Mouse (Mus musculus) adrenal gland, adult (tissue): ENCODE results near the gene Dazap1.

Source experiments
- DNase-seq, 2 experiments: peaks; one replicate each; pipeline ENCODE4 v3.0.0; 2022 to 2023; ENCODE audit warnings: low spot score in 1 of 2; ENCODE audit not compliant: inconsistent age in 2 of 2

Dazap1 gene

DNA sequence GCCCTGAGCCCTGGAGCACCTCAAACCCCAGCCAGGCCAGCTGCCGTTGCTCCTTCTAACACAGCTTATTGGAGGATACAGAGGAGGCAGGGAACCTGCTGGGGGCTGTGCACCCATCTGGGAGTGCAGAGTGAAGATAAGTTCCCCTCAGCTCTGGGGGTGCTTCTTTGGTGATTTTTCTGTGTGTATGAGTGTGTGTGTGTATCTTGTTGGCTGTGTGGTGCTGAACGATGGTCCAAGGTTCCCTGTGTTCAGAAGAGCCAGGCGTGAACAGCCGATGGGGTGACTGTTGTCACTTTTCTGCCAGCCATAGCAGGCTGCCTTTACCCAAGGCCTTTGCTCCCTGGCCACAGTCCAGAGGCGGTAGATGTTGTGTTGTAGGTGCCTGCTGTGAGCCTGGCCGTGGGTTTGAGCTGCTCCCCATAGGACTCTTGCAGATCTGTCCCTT lies 9.5 kb downstream of the Dazap1 start:
- DNase-seq, result peak in 1 of 2 experiments; percentile 79

DNA sequence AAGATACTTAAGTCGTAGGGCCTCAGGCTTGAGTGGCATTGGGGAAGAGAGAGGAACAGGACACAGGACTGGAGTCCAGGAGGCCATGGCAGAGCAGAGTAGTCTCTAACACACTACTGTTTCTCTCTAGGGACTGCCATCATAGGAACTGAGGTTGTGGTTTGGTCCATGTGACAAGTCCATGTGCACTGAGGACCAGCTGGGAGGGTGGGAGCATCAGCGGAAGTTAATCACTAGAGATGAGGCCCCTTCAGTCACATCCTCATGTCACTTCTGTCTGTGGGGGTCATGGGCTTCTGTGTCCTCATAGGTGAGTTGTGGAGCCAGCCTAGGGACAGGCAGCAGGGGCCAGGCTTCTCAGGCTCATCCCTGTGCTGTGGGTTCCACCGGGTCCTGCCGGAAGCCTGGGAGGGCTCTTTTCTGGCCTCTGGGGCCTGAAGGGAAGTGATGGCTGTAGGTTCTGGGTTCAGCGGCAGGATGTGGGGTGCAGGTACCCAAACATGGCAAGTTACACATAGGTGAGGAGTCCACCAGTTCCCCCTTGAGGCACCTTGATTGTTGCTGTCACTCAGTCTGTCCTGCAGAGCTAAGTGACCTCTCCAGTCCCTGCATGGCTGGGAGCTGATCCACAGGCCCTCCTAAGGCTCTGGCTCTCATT lies 10.0 kb downstream of the Dazap1 start:
- DNase-seq, result no peak

- DNase-seq, result no peak
Measured at GRCm38 (mm10) chr10:80271870-80272585, 10.7 kb downstream of the Dazap1 start.

GRCm38 (mm10) chr10:80273847-80274246 lies 12.6 kb downstream of the Dazap1 start:
- no peak for DNase-seq

DNA sequence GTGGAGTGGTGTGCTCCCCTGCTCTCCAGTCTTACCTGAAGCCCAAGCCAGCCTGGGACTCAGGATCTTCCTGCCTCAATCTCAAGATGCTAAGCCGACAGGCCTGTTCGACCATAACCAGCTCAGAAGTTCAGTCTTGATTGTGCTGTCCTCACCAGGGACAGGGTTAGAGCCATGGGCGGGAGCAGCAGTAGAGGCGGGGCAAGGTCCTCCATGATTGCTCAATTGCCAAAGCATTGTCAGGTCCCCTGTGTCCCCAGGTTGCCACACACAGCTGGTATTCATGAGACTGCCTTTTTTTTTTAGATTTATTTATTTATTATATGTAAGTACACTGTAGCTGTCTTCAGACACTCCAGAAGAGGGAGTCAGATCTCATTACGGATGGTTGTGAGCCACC lies 15.0 kb downstream of the Dazap1 start:
- no peak for DNase-seq

GRCm38 (mm10) chr10:80278390-80278789 lies 17.1 kb downstream of the Dazap1 start:
- no peak for DNase-seq

GRCm38 (mm10) chr10:80279273-80279672 lies 18.0 kb downstream of the Dazap1 start:
- DNase-seq, result no peak

GRCm38 (mm10) chr10:80281304-80281703 lies 20.0 kb downstream of the Dazap1 start:
- peak; percentile 73 to 85 for DNase-seq

- peak; percentile 73 to 83 for DNase-seq
Measured at GRCm38 (mm10) chr10:80281921-80282371, 20.7 kb downstream of the Dazap1 start.

DNA sequence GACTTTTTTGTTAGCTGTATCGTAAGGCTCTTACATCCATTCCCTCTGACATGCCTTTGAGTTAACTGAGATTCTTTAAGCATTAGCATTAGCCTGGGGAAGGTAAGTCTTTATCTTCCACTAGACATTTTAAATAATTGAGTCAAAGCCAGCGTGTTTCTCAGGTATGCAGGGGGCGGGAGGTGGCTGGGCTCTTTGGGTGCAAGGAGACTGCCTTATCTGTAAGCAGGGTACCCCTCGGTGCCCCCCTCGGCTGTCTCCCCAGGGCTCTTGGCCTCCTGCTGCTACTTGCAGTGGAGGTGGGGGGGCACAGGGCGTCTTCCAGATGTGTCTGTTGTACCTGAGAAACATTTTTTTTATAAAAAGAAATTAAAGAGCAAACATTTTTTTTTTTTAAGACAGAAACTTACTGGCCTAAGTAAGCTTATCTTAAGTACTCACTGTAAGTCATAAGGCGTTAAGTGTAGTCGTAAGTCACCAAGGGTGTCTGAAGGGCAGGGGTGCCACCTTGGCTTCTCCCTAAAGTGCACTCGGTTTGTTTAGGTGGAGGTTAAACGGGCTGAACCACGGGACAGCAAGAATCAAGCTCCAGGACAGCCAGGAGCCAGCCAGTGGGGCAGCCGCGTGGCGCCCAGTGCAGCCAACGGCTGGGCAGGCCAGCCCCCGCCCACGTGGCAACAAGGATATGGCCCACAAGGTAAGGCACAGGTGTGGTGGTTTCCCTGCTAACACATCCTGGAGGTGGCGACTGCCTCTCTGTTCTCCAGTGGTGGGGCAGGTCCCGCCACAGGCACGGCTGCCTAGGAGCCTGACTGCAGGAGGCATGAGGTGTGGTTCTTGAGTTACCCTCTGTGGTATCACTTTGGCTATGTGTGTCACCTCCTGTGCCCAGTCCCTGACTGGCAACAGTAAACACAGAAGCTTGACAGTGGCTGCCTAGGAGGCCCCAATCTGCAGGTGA lies 21.5 kb downstream of the Dazap1 start:
- DNase-seq, result no peak

DNA sequence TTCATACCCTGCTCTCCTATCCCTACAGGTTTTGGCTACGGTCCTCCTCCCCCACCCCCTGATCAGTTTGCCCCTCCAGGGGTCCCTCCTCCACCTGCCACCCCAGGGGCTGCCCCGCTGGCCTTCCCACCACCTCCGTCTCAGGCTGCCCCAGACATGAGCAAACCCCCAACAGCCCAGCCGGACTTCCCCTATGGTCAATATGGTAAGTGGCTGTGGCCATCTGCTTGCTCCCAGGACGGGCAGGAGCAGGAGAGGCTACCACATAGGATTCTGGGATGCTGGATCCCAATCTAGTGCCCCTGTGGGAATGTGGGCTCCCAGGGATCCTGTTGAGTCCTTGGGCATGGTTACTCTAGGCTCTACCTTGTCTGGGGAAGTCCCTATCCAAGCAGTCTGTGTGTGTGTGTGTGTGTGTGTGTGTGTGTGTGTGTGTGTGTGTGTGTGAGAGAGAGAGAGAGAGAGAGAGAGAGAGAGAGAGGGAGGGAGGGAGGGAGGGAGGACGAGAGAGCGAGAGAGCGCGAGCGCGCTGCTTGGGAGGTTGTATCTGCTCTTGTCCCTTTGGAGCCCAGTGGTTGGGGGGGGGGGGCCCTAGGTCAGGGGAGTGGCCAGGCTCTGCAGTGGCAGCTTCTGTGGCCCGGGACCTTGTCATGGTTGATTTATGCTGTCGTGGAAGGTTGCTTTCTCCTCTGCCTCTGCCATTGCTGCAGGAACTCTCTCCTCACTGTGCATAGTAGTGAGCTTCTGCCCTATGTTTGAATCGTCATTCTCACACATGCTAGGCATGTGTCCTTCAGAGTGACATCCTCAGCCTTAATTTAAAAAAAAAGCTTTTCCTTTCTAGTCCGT lies 24.2 kb downstream of the Dazap1 start:
- peak; percentile 71 to 88 for DNase-seq

GRCm38 (mm10) chr10:80288097-80288496 lies 26.8 kb downstream of the Dazap1 start:
- no peak for DNase-seq

GRCm38 (mm10) chr10:80288657-80289056 lies 27.4 kb downstream of the Dazap1 start:
- DNase-seq, result no peak

GRCm38 (mm10) chr10:80292251-80293146 lies 31.2 kb downstream of the Dazap1 start, which contains the start of gene Rps15:
Gene Rps15, plus strand, starts transcription at chr10:80292453.
- DNase-seq, result peak; percentile 95 to 97

DNA sequence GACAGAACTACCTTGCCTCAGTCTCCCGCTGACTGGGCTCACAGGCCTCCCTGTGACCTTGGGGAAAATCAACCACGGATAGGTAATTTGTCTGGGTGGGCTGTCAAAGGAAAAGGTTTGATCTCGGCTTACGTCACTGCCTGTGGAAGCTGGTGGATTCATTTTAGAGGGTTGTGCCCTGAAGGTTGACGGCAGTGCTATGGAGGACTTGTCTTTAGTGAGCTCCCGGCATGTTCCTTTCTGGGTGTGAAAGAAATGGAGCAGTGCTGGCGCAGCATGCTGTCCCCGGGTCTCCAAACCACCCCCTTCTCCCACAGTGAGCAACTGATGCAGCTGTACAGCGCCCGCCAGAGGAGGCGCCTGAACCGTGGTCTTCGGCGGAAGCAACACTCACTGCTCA lies 32.0 kb downstream of the Dazap1 start:
- peak in 1 of 2 experiments; percentile 59 for DNase-seq

- DNase-seq, result no peak
Measured at GRCm38 (mm10) chr10:80294311-80294710, 33.0 kb downstream of the Dazap1 start.

- no peak for DNase-seq
Measured at GRCm38 (mm10) chr10:80294788-80295303, 33.6 kb downstream of the Dazap1 start.

DNA sequence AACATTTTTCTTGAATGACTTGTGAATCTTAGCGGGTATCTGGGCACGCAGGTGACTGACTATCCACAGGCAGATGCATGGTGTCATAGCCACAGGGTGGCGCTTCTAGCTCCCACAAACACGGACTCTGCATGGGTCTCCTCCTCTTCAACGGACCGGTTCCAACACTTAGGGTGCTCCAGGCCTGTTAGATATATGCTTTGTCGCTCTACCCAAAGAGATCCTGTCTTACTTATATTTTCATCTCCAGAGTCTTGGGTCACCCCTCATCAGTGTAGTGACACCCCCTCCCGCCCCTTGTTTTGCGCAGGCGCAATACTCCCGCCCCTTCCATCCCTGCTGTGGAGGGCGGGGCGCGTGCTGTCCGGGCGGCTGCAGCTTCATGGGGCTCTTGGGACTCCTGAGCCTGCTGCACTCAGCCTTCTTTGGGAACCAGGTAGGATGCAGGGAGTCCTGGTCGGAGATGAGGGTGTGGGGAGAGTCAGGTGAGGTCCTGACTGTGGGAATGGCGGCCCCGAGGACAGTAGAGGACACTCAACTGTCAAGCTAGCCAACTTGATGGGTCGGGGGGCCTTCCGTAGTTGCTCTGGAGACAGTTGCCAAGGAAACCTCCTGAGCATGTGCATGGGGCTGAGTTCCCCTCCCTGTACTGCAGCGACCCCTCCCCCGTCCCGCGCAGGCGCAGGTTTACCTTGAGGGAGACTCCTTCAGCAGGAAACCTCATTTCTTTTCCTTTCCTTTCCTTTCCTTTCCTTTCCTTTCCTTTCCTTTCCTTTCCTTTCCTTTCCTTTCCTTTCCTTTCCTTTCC lies 34.5 kb downstream of the Dazap1 start, which contains the start of gene Apc2:
TSS of gene Apc2 (plus strand) at position 360 of the 808 bp plus-strand sequence.
- DNase-seq, result peak; percentile 78 to 94
